Mouse (Mus musculus): Measurements from ENCODE around the gene Baz2b. TPM values are rescaled to one million over a fixed set of nuclear protein-coding genes. Genes with fewer than 3 reads are reported as not detected.
A peak's percentile ranks its signal among the peaks of the same experiment; 100 is the strongest.
"Not testable (repeated sequence)": the region's sequence is repeated elsewhere in the genome, so short reads cannot be mapped to it uniquely, and the experiment has no call there.

Baz2b gene
- polyA plus RNA-seq, 1 experiment from 2014 or later = 86.9 TPM

DNA sequence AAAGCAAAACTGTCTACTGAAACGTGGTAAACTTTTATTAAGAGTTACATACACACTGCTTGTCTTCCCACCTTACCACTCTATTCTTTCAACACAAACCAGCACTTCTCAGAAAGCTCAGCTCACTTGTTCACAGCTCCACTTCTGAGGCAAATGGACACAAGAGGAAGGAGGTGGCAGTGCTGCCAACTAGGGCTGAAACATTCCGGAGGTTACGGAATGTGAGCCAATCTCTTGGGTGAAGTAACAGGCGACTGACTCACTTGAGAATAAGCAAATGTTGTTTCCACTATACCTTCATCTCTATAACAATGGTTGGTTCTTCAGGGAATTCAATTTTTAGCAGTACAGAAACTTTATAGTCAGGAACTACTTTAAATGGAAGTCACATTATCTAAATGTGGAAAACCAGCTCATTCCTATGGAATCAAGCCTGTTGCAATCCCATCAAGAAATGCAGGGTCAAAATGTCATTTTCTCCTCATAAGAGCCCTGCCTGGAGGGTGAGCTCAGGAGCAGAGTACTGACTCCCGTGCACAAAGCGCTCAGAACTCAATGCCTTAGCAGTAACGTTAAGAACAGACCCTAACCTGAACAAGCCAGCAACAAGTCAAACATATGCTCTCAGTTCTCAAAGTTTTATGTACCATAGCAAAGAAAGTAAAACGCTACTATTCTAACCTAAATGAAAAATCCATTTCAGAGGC, 123.3 kb downstream of the Baz2b start:
- no peaks in the 10 kb centered on the region for H3K27me3 ChIP-seq (ENCODE audit: control insufficient read depth, insufficient read depth, low read length)
- H3K4me2 ChIP-seq (ENCODE audit: low read length) = no peak overlapping the region
- H3K36me3 ChIP-seq (ENCODE audit: control insufficient read depth, insufficient read depth, low read length) = no peaks in the 10 kb centered on the region
- peaks cover 2% of the 10 kb centered on the region; the same call in 1 of the 2 replicates for H3K4me1 ChIP-seq (ENCODE audit: control insufficient read depth, insufficient read depth, low read length)
- WGBS = 89% methylated on average over 8 of the region's 8 CpGs
- H3K9ac ChIP-seq (replicated peaks; ENCODE audit: low read length) = no peak overlapping the region
- no peak for ATAC-seq (ENCODE audit: low FRiP score, low TSS enrichment)
- no peak for DNase-seq
- no peak overlapping the region for H3K27ac ChIP-seq (replicated peaks; ENCODE audit: low read depth, low read length)
- H3K9me3 ChIP-seq (ENCODE audit: control insufficient read depth, low read length) = no peaks in the 10 kb centered on the region
- H3K4me3 ChIP-seq (replicated peaks; ENCODE audit: low read depth, low read length) = no peak overlapping the region

DNA sequence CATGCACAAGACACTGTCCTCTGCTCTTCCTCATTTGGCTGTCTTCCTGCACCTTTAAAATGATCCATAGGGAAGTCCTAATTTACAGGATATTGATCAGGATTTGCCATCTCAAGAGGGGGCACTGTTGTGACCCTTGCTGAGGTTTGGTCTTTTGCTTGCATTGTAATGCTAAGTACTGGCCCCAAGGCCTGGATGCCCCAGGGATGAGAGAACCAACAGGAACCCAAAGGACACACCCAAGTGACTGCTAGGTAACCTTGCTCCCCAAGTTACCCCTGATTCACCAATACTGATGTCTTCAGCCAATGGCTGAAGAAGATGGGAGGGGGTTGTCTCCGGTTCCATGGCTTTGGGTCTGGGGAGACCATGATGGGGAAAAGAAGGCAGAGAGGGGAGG, 124.8 kb downstream of the Baz2b start:
- H3K27me3 ChIP-seq (ENCODE audit: control insufficient read depth, insufficient read depth, low read length) = no peaks in the 10 kb centered on the region
- H3K9me3 ChIP-seq (ENCODE audit: control insufficient read depth, low read length) = no peaks in the 10 kb centered on the region
- H3K4me3 ChIP-seq (replicated peaks; ENCODE audit: low read depth, low read length) = no peak overlapping the region
- 96% methylated on average over 1 of the region's 1 CpGs for WGBS
- no peak for ATAC-seq (ENCODE audit: low FRiP score, low TSS enrichment)
- DNase-seq = no peak
- H3K36me3 ChIP-seq (ENCODE audit: control insufficient read depth, insufficient read depth, low read length) = no peaks in the 10 kb centered on the region
- H3K27ac ChIP-seq (replicated peaks; ENCODE audit: low read depth, low read length) = no peak overlapping the region
- no peak overlapping the region for H3K4me2 ChIP-seq (ENCODE audit: low read length)
- H3K4me1 ChIP-seq (ENCODE audit: control insufficient read depth, insufficient read depth, low read length) = no peaks in the 10 kb centered on the region
- no peak overlapping the region for H3K9ac ChIP-seq (replicated peaks; ENCODE audit: low read length)

DNA sequence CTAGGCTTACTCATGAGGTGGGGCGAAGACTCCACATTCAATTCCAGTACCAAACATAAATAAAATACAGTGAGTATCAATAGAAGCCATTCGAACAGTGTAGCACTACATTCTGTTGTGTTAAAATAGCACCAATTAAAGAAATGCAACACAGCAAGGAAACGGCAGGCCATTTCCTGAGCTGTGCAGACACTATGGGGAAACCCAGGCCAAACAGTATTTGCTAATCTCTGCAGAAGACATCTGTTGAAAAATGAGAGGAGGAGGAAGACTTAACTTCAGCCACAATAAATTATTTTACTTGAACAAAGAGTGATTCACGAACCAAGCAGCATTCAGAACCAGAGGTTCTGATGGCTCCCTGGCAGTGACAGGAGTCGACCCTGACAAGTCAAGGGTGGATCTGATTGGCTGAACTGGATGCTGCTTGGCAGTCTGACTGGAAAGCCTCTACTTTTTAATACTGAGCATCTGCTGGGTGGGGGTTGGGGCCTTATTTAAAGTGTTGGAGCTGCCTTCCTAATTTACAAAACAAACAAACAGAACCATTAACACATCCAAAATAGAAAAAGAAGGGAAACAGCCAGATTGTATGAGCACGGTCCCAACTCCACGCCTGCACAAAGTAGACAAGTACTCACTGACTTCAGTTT, 126.5 kb downstream of the Baz2b start:
- no peaks in the 10 kb centered on the region for H3K27me3 ChIP-seq (ENCODE audit: control insufficient read depth, insufficient read depth, low read length)
- H3K36me3 ChIP-seq (ENCODE audit: control insufficient read depth, insufficient read depth, low read length) = no peaks in the 10 kb centered on the region
- ATAC-seq (ENCODE audit: low FRiP score, low TSS enrichment) (no peak), DNase-seq (peak; percentile 17)
- no peak overlapping the region for H3K4me2 ChIP-seq (ENCODE audit: low read length)
- H3K9me3 ChIP-seq (ENCODE audit: control insufficient read depth, low read length) = no peaks in the 10 kb centered on the region
- H3K9ac ChIP-seq (replicated peaks; ENCODE audit: low read length) = no peak overlapping the region
- H3K27ac ChIP-seq (replicated peaks; ENCODE audit: low read depth, low read length) = no peak overlapping the region
- H3K4me1 ChIP-seq (ENCODE audit: control insufficient read depth, insufficient read depth, low read length) = no peaks in the 10 kb centered on the region
- 68% methylated on average over 7 of the region's 7 CpGs for WGBS
- H3K4me3 ChIP-seq (replicated peaks; ENCODE audit: low read depth, low read length) = no peak overlapping the region

DNA sequence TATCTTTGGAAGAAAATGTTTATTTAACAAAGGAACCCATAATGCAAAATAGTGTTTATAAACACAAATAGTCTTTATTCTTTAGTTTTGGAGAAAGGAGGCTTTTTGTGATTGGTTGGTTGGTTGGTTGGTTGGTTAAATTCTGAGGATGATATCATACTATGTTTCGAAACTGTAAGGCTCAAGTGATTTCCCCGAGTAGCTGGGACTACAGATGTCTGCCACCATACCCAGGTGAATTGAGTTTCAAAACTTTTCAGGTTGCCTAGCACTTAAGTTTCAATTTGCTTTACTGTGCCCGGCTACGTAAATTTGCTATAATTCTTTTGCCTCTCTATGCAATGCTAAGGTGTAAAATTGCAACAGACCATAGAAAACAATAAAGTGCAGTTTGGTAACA, 127.4 kb downstream of the Baz2b start:
- H3K9me3 ChIP-seq (ENCODE audit: control insufficient read depth, low read length) = no peaks in the 10 kb centered on the region
- DNase-seq (no peak), ATAC-seq (ENCODE audit: low FRiP score, low TSS enrichment) (no peak)
- H3K4me2 ChIP-seq (ENCODE audit: low read length) = no peak overlapping the region
- 96% methylated on average over 4 of the region's 4 CpGs for WGBS
- H3K27me3 ChIP-seq (ENCODE audit: control insufficient read depth, insufficient read depth, low read length) = no peaks in the 10 kb centered on the region
- H3K4me1 ChIP-seq (ENCODE audit: control insufficient read depth, insufficient read depth, low read length) = peaks cover 5% of the 10 kb centered on the region
- H3K36me3 ChIP-seq (ENCODE audit: control insufficient read depth, insufficient read depth, low read length) = no peaks in the 10 kb centered on the region
- no peak overlapping the region for H3K27ac ChIP-seq (replicated peaks; ENCODE audit: low read depth, low read length)
- no peak overlapping the region for H3K9ac ChIP-seq (replicated peaks; ENCODE audit: low read length)
- H3K4me3 ChIP-seq (replicated peaks; ENCODE audit: low read depth, low read length) = no peak overlapping the region

DNA sequence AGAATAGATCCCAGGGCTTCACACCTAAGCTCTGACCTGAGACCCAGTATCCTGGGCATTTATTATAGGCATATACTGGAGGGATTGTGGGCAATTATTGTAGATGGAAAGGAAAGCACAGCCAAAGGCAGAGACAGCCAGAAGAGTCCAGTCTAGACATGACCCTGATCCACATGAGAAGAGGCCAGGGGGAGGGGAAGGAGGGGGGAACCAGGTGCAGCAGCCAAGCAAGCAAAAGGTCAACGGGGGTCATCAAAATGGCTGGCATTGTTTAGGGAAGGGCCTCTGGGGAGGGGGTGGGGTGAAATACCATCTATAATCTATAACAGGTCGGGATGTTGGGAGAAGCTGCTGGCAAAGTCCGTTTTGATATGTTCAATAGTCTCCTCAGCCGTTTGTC, 128.8 kb downstream of the Baz2b start:
- ATAC-seq (ENCODE audit: low FRiP score, low TSS enrichment) (no peak), DNase-seq (no peak)
- Histone ChIP-seq H3K27ac (replicated peaks; ENCODE audit: low read depth, low read length) (no peak overlapping the region), H3K9me3 (ENCODE audit: control insufficient read depth, low read length) (no peaks in the 10 kb centered on the region), H3K4me2 (ENCODE audit: low read length) (no peak overlapping the region), H3K9ac (replicated peaks; ENCODE audit: low read length) (no peak overlapping the region), H3K4me1 (ENCODE audit: control insufficient read depth, insufficient read depth, low read length) (peaks cover 10% of the 10 kb centered on the region), H3K36me3 (ENCODE audit: control insufficient read depth, insufficient read depth, low read length) (no peaks in the 10 kb centered on the region), H3K27me3 (ENCODE audit: control insufficient read depth, insufficient read depth, low read length) (no peaks in the 10 kb centered on the region), H3K4me3 (replicated peaks; ENCODE audit: low read depth, low read length) (no peak overlapping the region)
- WGBS = 78% methylated on average over 4 of the region's 4 CpGs

DNA sequence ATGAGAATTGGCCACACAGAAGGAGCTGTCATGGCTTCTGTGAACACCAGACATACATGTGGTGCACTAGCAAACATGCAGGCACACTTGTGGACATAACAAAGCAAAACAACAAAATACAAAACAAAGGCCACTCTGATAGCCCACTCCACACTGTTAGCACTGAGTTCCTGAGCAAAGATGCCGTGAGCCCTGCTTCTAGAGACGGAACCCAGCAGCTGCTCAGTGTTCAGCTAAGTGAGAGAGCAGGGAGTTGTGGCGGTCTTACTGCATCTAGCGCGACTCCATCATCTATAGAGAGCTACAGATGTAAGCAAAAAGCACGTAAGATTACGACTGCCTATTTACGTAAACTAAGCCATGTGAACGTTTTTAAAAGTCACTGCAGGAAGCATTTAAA, 132.0 kb downstream of the Baz2b start:
- WGBS = 57% methylated on average over 9 of the region's 9 CpGs
- Histone ChIP-seq H3K4me2 (ENCODE audit: low read length) (no peak overlapping the region), H3K4me3 (replicated peaks; ENCODE audit: low read depth, low read length) (no peak overlapping the region), H3K36me3 (ENCODE audit: control insufficient read depth, insufficient read depth, low read length) (no peaks in the 10 kb centered on the region), H3K27me3 (ENCODE audit: control insufficient read depth, insufficient read depth, low read length) (no peaks in the 10 kb centered on the region), H3K9ac (replicated peaks; ENCODE audit: low read length) (no peak overlapping the region), H3K9me3 (ENCODE audit: control insufficient read depth, low read length) (no peaks in the 10 kb centered on the region), H3K27ac (replicated peaks; ENCODE audit: low read depth, low read length) (no peak overlapping the region), H3K4me1 (ENCODE audit: control insufficient read depth, insufficient read depth, low read length) (peaks cover 10% of the 10 kb centered on the region)
- DNase-seq (peak; percentile 46), ATAC-seq (ENCODE audit: low FRiP score, low TSS enrichment) (no peak)

DNA sequence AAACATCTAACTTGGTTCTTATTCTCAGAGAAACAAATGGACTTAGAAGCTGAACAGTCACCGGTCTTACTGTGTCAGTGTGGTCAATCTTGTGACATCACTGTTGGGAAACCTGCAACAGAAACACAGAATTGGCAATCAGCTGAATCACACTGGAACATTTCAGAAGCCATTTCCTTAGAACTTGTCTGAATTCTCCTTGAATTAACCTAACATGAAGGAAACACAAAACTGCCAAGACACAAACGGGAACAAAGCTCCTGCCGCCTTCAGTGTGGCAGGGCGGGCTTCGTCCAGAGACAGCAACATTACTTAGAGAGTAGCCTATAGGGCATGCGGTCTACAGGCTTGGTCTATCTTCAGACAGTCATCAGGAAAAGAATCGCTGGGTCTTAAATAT, 132.8 kb downstream of the Baz2b start:
- H3K9me3 ChIP-seq (ENCODE audit: control insufficient read depth, low read length) = no peaks in the 10 kb centered on the region
- no peak overlapping the region for H3K4me2 ChIP-seq (ENCODE audit: low read length)
- ATAC-seq (ENCODE audit: low FRiP score, low TSS enrichment) = no peak
- no peak overlapping the region for H3K4me3 ChIP-seq (replicated peaks; ENCODE audit: low read depth, low read length)
- H3K9ac ChIP-seq (replicated peaks; ENCODE audit: low read length) = no peak overlapping the region
- no peaks in the 10 kb centered on the region for H3K27me3 ChIP-seq (ENCODE audit: control insufficient read depth, insufficient read depth, low read length)
- WGBS = 34% methylated on average over 7 of the region's 7 CpGs
- no peak overlapping the region for H3K27ac ChIP-seq (replicated peaks; ENCODE audit: low read depth, low read length)
- DNase-seq = peak; percentile 29
- 0 out of 2 replicates have a peak, but pooled peaks cover 2% of the 10 kb centered on the region for H3K36me3 ChIP-seq (ENCODE audit: control insufficient read depth, insufficient read depth, low read length)
- peaks cover 10% of the 10 kb centered on the region for H3K4me1 ChIP-seq (ENCODE audit: control insufficient read depth, insufficient read depth, low read length)

DNA sequence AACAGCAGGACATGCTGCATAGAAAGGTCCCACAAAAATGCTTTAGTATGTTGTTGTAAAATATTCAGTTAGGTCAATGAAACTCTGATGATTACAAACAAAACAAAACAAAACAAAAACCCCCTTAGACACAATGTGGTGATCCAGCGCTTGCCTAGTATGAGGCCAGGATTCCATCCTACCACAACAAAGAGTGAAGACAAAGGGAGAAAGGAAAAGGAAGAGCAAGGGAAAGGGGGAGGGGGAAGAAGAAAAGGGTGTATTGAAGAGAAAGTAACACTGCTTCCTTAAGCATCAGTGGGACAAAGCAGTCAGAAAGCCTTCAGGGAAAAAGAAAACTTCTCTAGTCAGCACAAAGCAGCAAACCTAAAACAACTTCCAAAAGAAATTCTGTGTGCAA, 133.6 kb downstream of the Baz2b start:
- WGBS = 3% methylated on average over 1 of the region's 1 CpGs
- no peak overlapping the region for H3K27ac ChIP-seq (replicated peaks; ENCODE audit: low read depth, low read length)
- no peak for DNase-seq
- H3K9me3 ChIP-seq (ENCODE audit: control insufficient read depth, low read length) = no peaks in the 10 kb centered on the region
- no peaks in the 10 kb centered on the region for H3K27me3 ChIP-seq (ENCODE audit: control insufficient read depth, insufficient read depth, low read length)
- H3K4me2 ChIP-seq (ENCODE audit: low read length) = no peak overlapping the region
- 0 out of 2 replicates have a peak, but pooled peaks cover 2% of the 10 kb centered on the region for H3K36me3 ChIP-seq (ENCODE audit: control insufficient read depth, insufficient read depth, low read length)
- no peak overlapping the region for H3K9ac ChIP-seq (replicated peaks; ENCODE audit: low read length)
- H3K4me1 ChIP-seq (ENCODE audit: control insufficient read depth, insufficient read depth, low read length) = peaks cover 10% of the 10 kb centered on the region
- no peak for ATAC-seq (ENCODE audit: low FRiP score, low TSS enrichment)
- no peak overlapping the region for H3K4me3 ChIP-seq (replicated peaks; ENCODE audit: low read depth, low read length)

DNA sequence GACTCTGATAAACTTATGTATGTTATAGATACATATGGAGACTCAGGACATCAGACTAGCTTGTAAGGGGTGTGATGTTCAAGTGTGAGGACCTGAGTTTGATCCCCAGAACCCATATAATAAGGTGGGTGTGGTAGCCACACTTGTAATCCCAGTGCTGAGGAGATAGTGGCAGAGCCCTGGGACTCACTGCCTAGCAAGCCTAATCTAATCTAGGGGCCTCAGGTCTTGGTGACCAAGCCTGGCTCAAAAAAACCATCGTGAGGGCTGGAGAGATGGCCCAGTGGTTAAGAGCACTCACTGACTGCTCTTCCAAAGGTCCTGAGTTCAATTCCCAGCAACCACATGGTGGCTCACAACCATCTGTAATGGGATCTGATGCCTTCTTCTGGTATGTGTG, 135.8 kb downstream of the Baz2b start:
- ATAC-seq (ENCODE audit: low FRiP score, low TSS enrichment); H3K27me3 ChIP-seq (ENCODE audit: control insufficient read depth, insufficient read depth, low read length); H3K36me3 ChIP-seq (ENCODE audit: control insufficient read depth, insufficient read depth, low read length); H3K9ac ChIP-seq (replicated peaks; ENCODE audit: low read length); DNase-seq; H3K4me3 ChIP-seq (replicated peaks; ENCODE audit: low read depth, low read length); H3K4me2 ChIP-seq (ENCODE audit: low read length); H3K9me3 ChIP-seq (ENCODE audit: control insufficient read depth, low read length); H3K27ac ChIP-seq (replicated peaks; ENCODE audit: low read depth, low read length): not testable (repeated sequence)
- peaks cover 10% of the 10 kb centered on the region for H3K4me1 ChIP-seq (ENCODE audit: control insufficient read depth, insufficient read depth, low read length)
- 87% methylated on average over 1 of the region's 1 CpGs for WGBS

Data from midbrain, embryonic 14.5 days (tissue).